Comparison of ENCODE assay signal across 17 mouse cellular contexts in the genomic region with DNA sequence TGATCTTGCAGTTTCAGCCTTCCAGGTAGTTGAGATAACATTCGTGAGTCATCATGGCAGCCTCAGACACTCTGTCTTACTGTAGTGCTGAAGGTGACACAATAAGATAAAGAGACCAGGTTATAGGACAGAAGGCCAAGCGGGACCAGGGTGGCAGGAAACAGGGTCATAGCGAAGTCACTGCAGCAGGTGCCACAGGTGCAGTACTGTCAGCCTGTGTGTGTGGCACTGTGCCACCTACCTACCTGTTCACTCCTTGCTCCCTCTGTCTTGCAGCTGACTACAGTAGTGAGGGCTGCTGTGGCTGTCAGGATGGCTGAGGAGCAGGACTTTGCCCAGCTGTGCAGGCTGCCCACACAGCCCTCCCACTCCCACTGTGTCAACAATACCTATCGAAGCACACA. TPM values are rescaled to one million over a fixed set of nuclear protein-coding genes. Genes with fewer than 3 reads are reported as not detected.
DNase-seq lines count a peak whose midpoint lies in the region; ATAC-seq and TF ChIP-seq lines count a peak whose summit lies in the region.
"Had no signal": no experiment of that assay in that cellular context is flagged by ENCODE, and none has a peak within 500 bp of the region (broad histone marks: within the 10 kb centered on the region; RNA-seq: fewer than 3 reads in every experiment).

No protein-coding gene starts in this region.

- no peak for TF ChIP-seq CTCF in liver, postnatal 0 days (IDR thresholded peaks at IDR 0.05; ENCODE audit: low read depth)

- WGBS in liver, postnatal 0 days (ENCODE audit: insufficient replicate concordance) = 56% methylated on average over 4 of the region's 4 CpGs

- no peaks in the 10 kb centered on the region for H3K27me3 ChIP-seq in liver, postnatal 0 days (ENCODE audit: insufficient read depth, low read length)
- H3K27me3 ChIP-seq: embryonic facial prominence, embryonic 15.5 days; forebrain, embryonic 15.5 days; limb, embryonic 12.5 days; midbrain, embryonic 15.5 days had no signal

- H3K9ac ChIP-seq in liver, postnatal 0 days (replicated peaks) = no peak overlapping the region; the same call in 1 of the 2 replicates
- H3K9ac ChIP-seq: embryonic facial prominence, embryonic 15.5 days; forebrain, embryonic 15.5 days; limb, embryonic 12.5 days; midbrain, embryonic 15.5 days had no signal

- no peak overlapping the region for H3K27ac ChIP-seq in liver, postnatal 0 days (ENCODE audit: low read depth)
- H3K27ac ChIP-seq: embryonic facial prominence, embryonic 15.5 days; forebrain, embryonic 15.5 days; hindbrain, embryonic 10.5 days; limb, embryonic 12.5 days; midbrain, embryonic 15.5 days had no signal

- no peaks in the 10 kb centered on the region for H3K9me3 ChIP-seq in liver, postnatal 0 days (ENCODE audit: low read length)
- H3K9me3 ChIP-seq: embryonic facial prominence, embryonic 15.5 days; forebrain, embryonic 15.5 days; limb, embryonic 12.5 days; midbrain, embryonic 15.5 days had no signal

- no peak overlapping the region for H3K4me3 ChIP-seq in liver, postnatal 0 days (ENCODE audit: low read depth, low read length)
- H3K4me3 ChIP-seq: embryonic facial prominence, embryonic 15.5 days; forebrain, embryonic 15.5 days; hindbrain, embryonic 10.5 days; limb, embryonic 12.5 days; midbrain, embryonic 15.5 days had no signal

- intact Hi-C loops in heart, postnatal 10 days (cut with DNase I) = no loop called here

- DNase-seq in kidney, postnatal 10 days = peak; percentile 38
- DNase-seq in kidney, adult 9 months = no peak
- DNase-seq in kidney, postnatal 25 days = peak; percentile 16 to 48
- peak; percentile 21 for DNase-seq in liver, postnatal 0 days
- DNase-seq in layer of hippocampus, postnatal 10 days (ENCODE audit: low spot score in 2 of 2) = no peak
- DNase-seq in heart, postnatal 10 days = no peak
- DNase-seq in adrenal gland, postnatal 4 days (ENCODE audit: low spot score in 2 of 2) = no peak
- DNase-seq: cerebellum, adult 11-12 months; lung, postnatal 10 days; spleen, adult 18-20 months had no signal

- peaks cover 22% of the 10 kb centered on the region for H3K4me1 ChIP-seq in liver, postnatal 0 days (ENCODE audit: insufficient read depth)

- TF ChIP-seq EP300 in liver, postnatal 0 days (IDR thresholded peaks at IDR 0.05; ENCODE audit: low read depth) = no peak

- no peaks in the 10 kb centered on the region; the same call in 1 of the 2 replicates for H3K36me3 ChIP-seq in liver, postnatal 0 days (replicated peaks; ENCODE audit: insufficient read depth, low read length)

- no peak for ATAC-seq in liver, postnatal 0 days
- ATAC-seq: activated CD4-positive, CD25-positive, alpha-beta regulatory T cell, adult 4 months; CD4-positive, CD25-positive, alpha-beta regulatory T cell, adult 4 months; forebrain, embryonic 15.5 days; midbrain, embryonic 15.5 days had no signal

- no peak overlapping the region; the same call in 1 of the 2 replicates for H3K4me2 ChIP-seq in liver, postnatal 0 days (ENCODE audit: low read depth, low read length)
- H3K4me2 ChIP-seq: embryonic facial prominence, embryonic 15.5 days; forebrain, embryonic 15.5 days; limb, embryonic 12.5 days; midbrain, embryonic 15.5 days had no signal

RNA-seq across cellular contexts. Expression of a gene that starts 4.7 kb away (rescaled TPM):
- 7.8 and 8.0 TPM in 2 replicates for polyA plus RNA-seq in liver, postnatal 0 days (2015; fragmentation: Nextera tagmentation; extraction: Ambion mirVana)
- total RNA-seq in layer of hippocampus, postnatal 10 days (2021) = 100 to 1,000 TPM; 108 TPM
- 10 to 100 TPM; 26.9 to 27.6 TPM for total RNA-seq in heart, postnatal 10 days (2021)
- total RNA-seq in adrenal gland, postnatal 4 days (2021) = 10 to 100 TPM; 52.3 TPM

RNA-seq across cellular contexts. Expression of a gene that starts 31.4 kb away (rescaled TPM):
- 11.0 and 11.6 TPM in 2 replicates for polyA plus RNA-seq in liver, postnatal 0 days (2015; fragmentation: Nextera tagmentation; extraction: Ambion mirVana)
- 10 to 100 TPM; 66.2 to 69.6 TPM for total RNA-seq in layer of hippocampus, postnatal 10 days (2021)
- total RNA-seq in heart, postnatal 10 days (2021) = 10 to 100 TPM; 34.7 to 39.1 TPM
- total RNA-seq in adrenal gland, postnatal 4 days (2021) = 10 to 100 TPM; 68.8 to 70.3 TPM

RNA-seq across cellular contexts. Expression of a gene that starts 33.0 kb away (rescaled TPM):
- polyA plus RNA-seq in liver, postnatal 0 days (2015; fragmentation: Nextera tagmentation; extraction: Ambion mirVana) = 0.97 and 1.6 TPM in 2 replicates
- total RNA-seq in layer of hippocampus, postnatal 10 days (2021) = 1 to 10 TPM; 4.7 to 5.0 TPM
- 10 to 100 TPM; 15.1 to 16.0 TPM for total RNA-seq in heart, postnatal 10 days (2021)
- total RNA-seq in adrenal gland, postnatal 4 days (2021) = 10 to 100 TPM; 29.3 to 33.9 TPM
- polyA plus RNA-seq: activated CD4-positive, CD25-positive, alpha-beta regulatory T cell, adult 4 months; CD4-positive, CD25-positive, alpha-beta regulatory T cell, adult 4 months had no signal

Comparison
In these comparisons a context has a peak if more than half of its experiments do, and no peak if none do; other contexts are left out.
1. DNase-seq: peak in kidney, postnatal 10 days (single experiment), kidney, postnatal 25 days (2 of 2) and liver, postnatal 0 days (single experiment); none in kidney, adult 9 months (single experiment), layer of hippocampus, postnatal 10 days (0 of 2), heart, postnatal 10 days (0 of 2) and adrenal gland, postnatal 4 days (0 of 2).